Mouse (Mus musculus) heart, embryonic 11.5 days (tissue): ENCODE data around the gene Mtfr1l. TPM values are rescaled to one million over a fixed set of nuclear protein-coding genes. Genes with fewer than 3 reads are reported as not detected.

Experiments used
- ATAC-seq: fragments of 200-750 bp; cut with Nextera tagmentation; replicated peaks from 2 replicates; pipeline ENCODE4 v1.8.0; 2017; ENCODE audit warnings: moderate library complexity; ENCODE audit not compliant: insufficient number of reproducible peaks, low FRiP score, low TSS enrichment
- H3K27ac ChIP-seq: fragments of 300-500 bp; sonication (generic); 2 replicates; pipeline ENCODE4 v1.5.1; 2014; ENCODE audit warnings: mild to moderate bottlenecking, low read depth, low read length
- H3K27me3 ChIP-seq: fragments of 300-500 bp; sonication (generic); 2 replicates; pipeline ENCODE4 v1.6.1; 2014; ENCODE audit warnings: mild to moderate bottlenecking, low read length, mixed read lengths; ENCODE audit not compliant: control insufficient read depth, insufficient read depth
- H3K36me3 ChIP-seq: fragments of 300-500 bp; sonication (generic); 2 replicates; pipeline ENCODE4 v1.6.1; 2014; ENCODE audit warnings: mild to moderate bottlenecking, low read length, moderate library complexity, mixed read lengths; ENCODE audit not compliant: control insufficient read depth, insufficient read depth
- H3K4me1 ChIP-seq: fragments of 300-500 bp; sonication (generic); 2 replicates; pipeline ENCODE4 v1.6.1; 2014; ENCODE audit warnings: low read length; ENCODE audit not compliant: control insufficient read depth, insufficient read depth
- H3K4me2 ChIP-seq: fragments of 300-500 bp; sonication (generic); 2 replicates; pipeline ENCODE4 v1.6.1; 2014; ENCODE audit warnings: mild to moderate bottlenecking, moderate library complexity
- H3K4me3 ChIP-seq: fragments of 300-500 bp; sonication (generic); 2 replicates; pipeline ENCODE4 v1.5.1; 2014; ENCODE audit warnings: low read depth, low read length
- H3K9ac ChIP-seq: fragments of 300-500 bp; sonication (generic); 2 replicates; pipeline ENCODE4 v1.6.1; 2014; ENCODE audit warnings: mild to moderate bottlenecking, low read depth, low read length, moderate library complexity
- H3K9me3 ChIP-seq: fragments of 300-500 bp; sonication (generic); replicated peaks from 2 replicates; pipeline ENCODE4 v1.6.1; 2016; ENCODE audit warnings: low read length; ENCODE audit not compliant: control insufficient read depth
- WGBS: fragments of 180-500 bp; shearing (Covaris S2); extraction: QIAGEN DNeasy Blood & Tissue Kit; methylation state at CpG from one replicate; pipeline ENCODE4 v1.1.7; 2014; ENCODE audit not compliant: insufficient replicate concordance; 5-methylcytosine and 5-hydroxymethylcytosine counted together
- polyA plus RNA-seq: library from polyadenylated mRNA; unstranded; fragments of >200 nt; fragmentation: Nextera tagmentation; extraction: Ambion mirVana; gene quantifications from 2 replicates; pipeline ENCODE4 v1.2.1, GENCODE M21; 2014

The Mtfr1l gene
- polyA plus RNA-seq, 1 experiment from 2014 or later, result 167 TPM

DNA sequence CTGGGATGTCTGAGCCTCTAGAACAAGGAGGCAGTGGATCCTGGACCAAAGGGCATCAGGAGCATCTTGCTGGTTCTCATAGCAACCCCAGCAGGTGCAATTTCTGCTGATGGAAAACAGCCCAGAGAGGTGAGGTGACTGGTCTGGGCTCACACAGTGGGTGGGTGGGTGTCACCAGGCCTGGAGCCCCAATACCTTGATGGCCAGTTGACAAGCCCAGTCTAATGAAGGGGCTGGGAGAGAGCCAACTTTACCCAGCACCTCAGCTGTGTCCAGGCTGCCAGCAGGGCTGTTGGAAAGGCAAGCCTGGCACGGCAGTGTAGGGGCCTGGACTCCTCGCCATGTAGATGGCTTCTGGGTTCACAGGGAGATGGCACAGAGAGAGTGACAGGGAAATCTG, 26.8 kb upstream of the Mtfr1l start:
- Histone ChIP-seq H3K36me3 (peaks cover 15% of the 10 kb centered on the region), H3K9ac (no peak overlapping the region), H3K4me1 (peaks cover 3% of the 10 kb centered on the region; the same call in 1 of the 2 replicates), H3K4me3 (no peak overlapping the region), H3K27me3 (no peaks in the 10 kb centered on the region), H3K27ac (no peak overlapping the region), H3K9me3 (0 out of 2 replicates have a peak, but pooled peaks cover 3% of the 10 kb centered on the region), H3K4me2 (no peak overlapping the region)
- WGBS, result 79% methylated on average over 2 of the region's 2 CpGs
- no peak for ATAC-seq

DNA sequence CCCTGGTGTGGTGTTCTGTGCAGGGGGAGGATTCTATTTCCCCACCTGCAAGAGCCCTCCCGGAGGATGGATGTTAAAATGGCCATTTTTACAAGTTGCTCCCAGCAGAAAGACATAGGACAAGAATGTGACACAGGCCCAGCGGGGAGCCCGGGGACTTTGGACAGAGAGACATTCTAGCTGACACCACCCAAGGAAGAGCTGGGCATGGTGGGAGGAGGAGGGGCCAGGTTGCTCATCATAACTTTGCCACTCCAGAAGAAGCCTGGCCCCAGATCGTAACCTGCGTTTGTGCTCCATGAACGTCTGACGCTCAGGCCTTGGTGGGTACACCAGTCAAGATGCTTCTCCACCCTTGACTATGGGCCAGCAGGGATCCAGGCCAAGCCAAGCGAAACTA, 25.5 kb upstream of the Mtfr1l start:
- 0 out of 2 replicates have a peak, but pooled peaks cover 3% of the 10 kb centered on the region for H3K9me3 ChIP-seq
- ATAC-seq, result no peak
- no peaks in the 10 kb centered on the region for H3K27me3 ChIP-seq
- no peak overlapping the region for H3K4me3 ChIP-seq
- no peak overlapping the region for H3K9ac ChIP-seq
- H3K27ac ChIP-seq, result no peak overlapping the region
- H3K36me3 ChIP-seq, result peaks cover 9% of the 10 kb centered on the region
- no peak overlapping the region for H3K4me2 ChIP-seq
- 89% methylated on average over 8 of the region's 8 CpGs for WGBS
- peaks cover 3% of the 10 kb centered on the region; the same call in 1 of the 2 replicates for H3K4me1 ChIP-seq

GRCm38 (mm10) chr4:134559154-134559553, 24.0 kb upstream of the Mtfr1l start:
- 64% methylated on average over 7 of the region's 7 CpGs for WGBS
- peaks cover 2% of the 10 kb centered on the region for H3K36me3 ChIP-seq
- no peaks in the 10 kb centered on the region for H3K27me3 ChIP-seq

DNA sequence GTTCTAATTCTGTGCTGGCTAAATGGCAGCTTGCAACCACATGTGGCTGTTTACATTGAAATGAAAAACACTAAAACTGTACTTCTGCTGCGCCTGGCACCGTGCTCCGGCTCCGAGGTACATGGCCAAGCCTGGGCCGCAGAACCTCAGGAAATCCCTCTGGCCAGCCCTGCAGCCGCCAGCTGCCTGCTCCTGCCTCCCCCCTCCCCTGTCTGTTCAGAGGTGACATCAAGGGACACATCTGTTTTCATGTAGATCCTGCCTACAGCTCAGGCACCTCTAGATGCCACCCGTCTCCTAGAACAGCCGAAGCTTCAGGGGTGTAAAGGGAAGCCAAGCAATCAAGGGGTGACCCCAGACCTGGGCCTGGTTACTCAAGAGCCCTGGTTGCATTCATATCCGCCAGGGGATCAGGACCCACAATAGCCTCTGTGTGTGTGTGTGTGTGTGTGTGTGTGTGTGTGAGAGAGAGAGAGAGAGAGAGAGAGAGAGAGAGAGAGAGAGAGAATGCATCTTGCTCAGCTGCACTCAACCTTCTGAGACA, 23.5 kb upstream of the Mtfr1l start:
- no peak for ATAC-seq
- Histone ChIP-seq H3K4me3 (no peak overlapping the region), H3K4me2 (no peak overlapping the region), H3K36me3 (peaks cover 2% of the 10 kb centered on the region; the same call in 1 of the 2 replicates), H3K9ac (peak overlapping the region; percentile 16; the same call in 1 of the 2 replicates), H3K27me3 (no peaks in the 10 kb centered on the region), H3K4me1 (peaks cover 3% of the 10 kb centered on the region; the same call in 1 of the 2 replicates), H3K27ac (no peak overlapping the region), H3K9me3 (no peaks in the 10 kb centered on the region)
- WGBS, result 63% methylated on average over 9 of the region's 9 CpGs

More at GRCm38 (mm10) chr4:134559154-134559553, 24.0 kb upstream of the Mtfr1l start:
- Histone ChIP-seq H3K4me3 (no peak overlapping the region), H3K9ac (no peak overlapping the region), H3K4me2 (no peak overlapping the region), H3K9me3 (no peaks in the 10 kb centered on the region), H3K27ac (no peak overlapping the region), H3K4me1 (peaks cover 3% of the 10 kb centered on the region; the same call in 1 of the 2 replicates)
- no peak for ATAC-seq

DNA sequence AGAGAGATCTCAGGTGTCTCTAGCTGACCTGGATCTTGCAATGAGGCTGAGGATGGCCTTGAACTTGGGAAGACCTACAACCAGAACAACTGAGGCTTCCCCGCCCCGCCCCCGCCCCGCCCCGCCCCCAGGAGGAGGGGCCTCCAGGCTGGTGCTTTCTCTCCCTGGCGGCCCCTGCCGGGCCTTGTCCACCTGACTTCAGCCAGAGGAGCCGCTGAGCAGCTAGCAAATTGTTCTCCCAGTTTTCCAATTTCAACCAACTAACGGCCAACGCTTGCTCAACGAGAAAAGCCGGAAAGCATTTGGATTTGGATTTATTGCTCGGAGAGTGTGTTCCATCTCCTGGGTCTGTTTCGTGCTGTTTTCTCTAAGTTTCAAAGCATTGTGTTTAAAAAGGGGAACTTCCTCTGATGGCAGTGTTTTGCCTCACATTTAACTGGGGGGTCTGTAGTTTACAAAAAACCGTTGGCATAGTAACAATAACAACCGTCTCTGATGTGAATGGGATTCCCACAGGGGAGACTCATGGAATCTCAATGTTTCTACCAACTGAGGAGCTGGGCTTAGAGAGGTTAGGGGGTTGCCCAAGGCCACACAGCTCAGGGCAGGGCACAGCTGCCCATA, 22.6 kb upstream of the Mtfr1l start:
- 23% methylated on average over 16 of the region's 16 CpGs for WGBS
- Histone ChIP-seq H3K4me3 (no peak overlapping the region), H3K27ac (no peak overlapping the region), H3K4me1 (peaks cover 3% of the 10 kb centered on the region; the same call in 1 of the 2 replicates), H3K9ac (no peak overlapping the region), H3K36me3 (peaks cover 2% of the 10 kb centered on the region; the same call in 1 of the 2 replicates), H3K9me3 (no peaks in the 10 kb centered on the region), H3K27me3 (no peaks in the 10 kb centered on the region), H3K4me2 (no peak overlapping the region)
- ATAC-seq, result no peak

GRCm38 (mm10) chr4:134555956-134556580, 20.9 kb upstream of the Mtfr1l start:
- ATAC-seq, result no peak
- Histone ChIP-seq H3K27me3 (no peaks in the 10 kb centered on the region), H3K9me3 (no peaks in the 10 kb centered on the region), H3K4me3 (no peak overlapping the region), H3K4me2 (no peak overlapping the region), H3K36me3 (peaks cover 2% of the 10 kb centered on the region; the same call in 1 of the 2 replicates), H3K27ac (no peak overlapping the region), H3K9ac (no peak overlapping the region), H3K4me1 (peaks cover 9% of the 10 kb centered on the region)
- WGBS, result 71% methylated on average over 8 of the region's 8 CpGs

DNA sequence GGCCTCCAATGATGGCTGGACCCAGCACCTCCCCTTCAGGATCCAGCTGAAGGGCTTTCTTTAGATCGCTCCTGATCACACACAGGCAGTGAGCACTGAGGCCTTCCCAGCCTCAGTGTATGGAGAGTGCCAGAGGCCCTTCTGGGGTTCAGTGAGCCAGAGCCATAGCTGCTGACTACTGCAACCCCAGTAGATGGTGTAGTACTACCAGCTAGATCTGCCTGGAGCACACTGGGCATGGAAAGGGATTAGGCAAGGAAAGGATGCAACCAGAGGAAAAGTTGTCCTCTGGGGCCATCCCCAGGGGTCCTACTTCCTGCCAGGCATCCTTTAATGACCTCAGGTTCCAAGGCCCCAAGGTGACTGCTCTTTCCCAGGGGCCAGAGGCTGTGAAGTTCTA, 18.4 kb upstream of the Mtfr1l start:
- no peak overlapping the region for H3K9ac ChIP-seq
- H3K36me3 ChIP-seq, result peaks cover 8% of the 10 kb centered on the region
- no peaks in the 10 kb centered on the region; the same call in 1 of the 2 replicates for H3K9me3 ChIP-seq
- no peak overlapping the region for H3K4me2 ChIP-seq
- no peak overlapping the region for H3K4me3 ChIP-seq
- H3K27ac ChIP-seq, result no peak overlapping the region
- WGBS, result 58% methylated on average over 1 of the region's 1 CpGs
- no peak for ATAC-seq
- no peaks in the 10 kb centered on the region for H3K27me3 ChIP-seq
- H3K4me1 ChIP-seq, result peaks cover 13% of the 10 kb centered on the region

GRCm38 (mm10) chr4:134551494-134552316, 16.5 kb upstream of the Mtfr1l start, which contains the start of gene Selenon:
TSS of gene Selenon (minus strand) at chr4:134552166.
- peak within 1 kb of the TSS; percentile 80 for H3K27ac ChIP-seq
- no peaks in the 10 kb centered on the region for H3K27me3 ChIP-seq
- peak; percentile 64 for ATAC-seq
- H3K4me3 ChIP-seq, result peak within 1 kb of the TSS; percentile 72
- H3K4me1 ChIP-seq, result peaks cover 20% of the 10 kb centered on the region
- peak within 1 kb of the TSS; percentile 81 for H3K4me2 ChIP-seq
- H3K9me3 ChIP-seq, result no peaks in the 10 kb centered on the region; the same call in 1 of the 2 replicates
- peaks cover 14% of the 10 kb centered on the region for H3K36me3 ChIP-seq
- H3K9ac ChIP-seq, result peak within 1 kb of the TSS; percentile 89
- WGBS, result 1% methylated on average over 47 of the region's 67 CpGs
